Mouse (Mus musculus): ENCODE measurements around the gene Gm20388. TPM values are rescaled to one million over a fixed set of nuclear protein-coding genes. Genes with fewer than 3 reads are reported as not detected.

Gm20388 gene
- total and polyA plus RNA-seq, 3 experiments = 0.02 to 0.05 TPM; not detected in 1

DNA sequence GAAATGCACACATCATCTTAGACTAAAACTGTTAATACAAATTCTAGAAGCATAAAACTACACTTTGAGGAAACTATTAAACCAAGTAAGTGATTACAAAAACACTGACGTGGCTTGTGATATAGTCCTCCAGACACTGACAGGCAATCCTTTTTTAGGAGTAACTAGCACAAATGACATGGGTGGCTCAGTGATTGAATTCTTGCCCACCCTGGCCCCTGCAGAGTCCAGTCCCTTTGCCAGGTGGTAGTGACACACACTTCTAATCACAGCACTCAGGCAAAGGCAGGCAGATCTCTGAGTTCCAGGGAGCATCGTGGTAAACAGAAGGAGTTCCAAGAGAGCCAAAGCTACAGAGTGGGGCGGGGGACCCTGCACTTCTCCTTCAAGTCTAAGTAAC is 3094.7 kb downstream of the Gm20388 start:
- Histone ChIP-seq H3K4me1 (ENCODE audit: insufficient read depth, low read depth, low read length) (peaks cover 72% of the 10 kb centered on the region), H3K9me3 (replicated peaks) (no peaks in the 10 kb centered on the region), H3K4me3 (ENCODE audit: low read depth, low read length) (no peak overlapping the region), H3K27me3 (ENCODE audit: insufficient read depth, low read length) (no peaks in the 10 kb centered on the region), H3K36me3 (replicated peaks) (peaks cover 42% of the 10 kb centered on the region)
- TF ChIP-seq CTCF (IDR thresholded peaks at IDR 0.05; ENCODE audit: low read depth, low read length) (no peak), GATA1 (IDR thresholded peaks at IDR 0.05; ENCODE audit: borderline replicate concordance, low read length) (no peak), GATA2 (IDR thresholded peaks at IDR 0.05; ENCODE audit: borderline replicate concordance, low read depth, low read length) (no peak), POLR2AphosphoS5 (IDR thresholded peaks at IDR 0.05; ENCODE audit: insufficient replicate concordance, low read depth, low read length) (no peak), TAL1 (conservative IDR thresholded peaks at IDR 0.05; ENCODE audit: low read depth, low read length) (no peak)
- ATAC-seq (ENCODE audit: extremely low read depth, insufficient number of reproducible peaks, low FRiP score, poor library complexity, severe bottlenecking) (no peak), DNase-seq (ENCODE audit: low spot score) (no peak)

DNA sequence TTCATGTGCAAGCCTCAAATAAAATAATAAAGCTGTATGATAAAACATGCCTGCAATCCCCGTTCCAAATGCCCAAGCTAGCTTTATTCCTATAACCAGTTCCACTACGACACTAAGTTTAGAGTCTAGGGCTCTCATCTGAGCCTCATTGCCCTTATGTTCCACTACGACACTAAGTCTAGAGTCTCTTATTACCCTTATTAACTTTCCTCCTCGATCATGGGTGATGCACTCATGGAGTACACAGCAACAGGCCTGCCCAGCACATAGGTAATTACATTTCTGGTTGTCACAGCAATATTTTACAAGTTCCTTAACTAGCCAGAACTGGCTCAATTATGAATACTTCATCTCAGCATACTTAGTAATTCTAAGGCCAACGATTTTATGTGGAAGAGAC is 3095.2 kb downstream of the Gm20388 start:
- peaks cover 71% of the 10 kb centered on the region for H3K4me1 ChIP-seq (ENCODE audit: insufficient read depth, low read depth, low read length)
- H3K9me3 ChIP-seq (replicated peaks) = no peaks in the 10 kb centered on the region
- H3K4me3 ChIP-seq (ENCODE audit: low read depth, low read length) = no peak overlapping the region
- no peak for DNase-seq (ENCODE audit: low spot score)
- no peak for ATAC-seq (ENCODE audit: extremely low read depth, insufficient number of reproducible peaks, low FRiP score, poor library complexity, severe bottlenecking)
- H3K36me3 ChIP-seq (replicated peaks) = peaks cover 47% of the 10 kb centered on the region
- no peaks in the 10 kb centered on the region for H3K27me3 ChIP-seq (ENCODE audit: insufficient read depth, low read length)
- no peak for TF ChIP-seq POLR2AphosphoS5 (IDR thresholded peaks at IDR 0.05; ENCODE audit: insufficient replicate concordance, low read depth, low read length)
- no peak for TF ChIP-seq TAL1 (conservative IDR thresholded peaks at IDR 0.05; ENCODE audit: low read depth, low read length)
- no peak for TF ChIP-seq CTCF (IDR thresholded peaks at IDR 0.05; ENCODE audit: low read depth, low read length)
- TF ChIP-seq GATA1 (IDR thresholded peaks at IDR 0.05; ENCODE audit: borderline replicate concordance, low read length) = no peak
- TF ChIP-seq GATA2 (IDR thresholded peaks at IDR 0.05; ENCODE audit: borderline replicate concordance, low read depth, low read length) = no peak

DNA sequence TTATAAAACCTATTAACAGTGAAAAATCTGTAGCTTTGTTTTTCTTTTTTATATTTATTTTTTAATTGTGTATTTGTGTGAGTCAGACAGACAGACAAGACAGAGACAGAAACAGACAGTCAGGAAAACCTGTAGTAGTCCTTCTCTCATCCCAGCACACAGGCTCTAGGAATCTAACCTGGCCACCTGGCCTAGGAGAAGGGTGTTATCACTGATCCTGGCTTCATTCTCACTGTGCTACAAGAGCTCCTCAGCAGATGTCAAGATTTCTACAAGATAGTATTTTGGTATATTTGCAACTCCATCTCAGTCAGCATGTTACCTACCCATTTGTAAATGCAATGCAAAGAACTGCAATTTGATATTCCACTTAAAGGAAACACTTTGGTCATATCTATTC is 3100.7 kb downstream of the Gm20388 start:
- Histone ChIP-seq H3K4me1 (ENCODE audit: insufficient read depth, low read depth, low read length) (peaks cover 43% of the 10 kb centered on the region), H3K4me3 (ENCODE audit: low read depth, low read length) (no peak overlapping the region), H3K27me3 (ENCODE audit: insufficient read depth, low read length) (no peaks in the 10 kb centered on the region), H3K36me3 (replicated peaks) (peaks cover 73% of the 10 kb centered on the region), H3K9me3 (replicated peaks) (no peaks in the 10 kb centered on the region)
- TF ChIP-seq POLR2AphosphoS5 (IDR thresholded peaks at IDR 0.05; ENCODE audit: insufficient replicate concordance, low read depth, low read length) (no peak), GATA1 (IDR thresholded peaks at IDR 0.05; ENCODE audit: borderline replicate concordance, low read length) (no peak), GATA2 (IDR thresholded peaks at IDR 0.05; ENCODE audit: borderline replicate concordance, low read depth, low read length) (no peak), CTCF (IDR thresholded peaks at IDR 0.05; ENCODE audit: low read depth, low read length) (no peak), TAL1 (conservative IDR thresholded peaks at IDR 0.05; ENCODE audit: low read depth, low read length) (no peak)
- DNase-seq (ENCODE audit: low spot score) (no peak), ATAC-seq (ENCODE audit: extremely low read depth, insufficient number of reproducible peaks, low FRiP score, poor library complexity, severe bottlenecking) (no peak)

DNA sequence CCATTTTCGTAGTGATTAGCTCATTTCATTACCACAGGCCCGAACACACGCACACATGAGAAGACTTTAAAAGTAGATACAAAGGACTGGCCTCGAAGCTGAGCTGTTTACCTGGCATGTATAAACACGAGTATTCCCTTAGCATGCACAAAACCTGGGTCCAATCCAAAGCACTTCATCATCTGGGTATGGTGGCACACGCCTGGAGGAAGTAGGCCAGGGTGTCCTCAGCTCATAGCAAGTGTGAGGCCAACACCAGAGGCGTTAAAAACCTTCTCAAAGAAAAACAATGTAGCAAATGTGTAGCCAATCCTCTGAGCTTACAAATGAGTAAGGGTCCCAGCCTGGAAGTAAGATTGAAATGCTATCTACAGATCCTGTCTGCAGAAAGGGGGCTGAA is 3103.8 kb downstream of the Gm20388 start:
- Histone ChIP-seq H3K4me1 (ENCODE audit: insufficient read depth, low read depth, low read length) (peaks cover 41% of the 10 kb centered on the region), H3K27me3 (ENCODE audit: insufficient read depth, low read length) (no peaks in the 10 kb centered on the region), H3K9me3 (replicated peaks) (no peaks in the 10 kb centered on the region), H3K4me3 (ENCODE audit: low read depth, low read length) (no peak overlapping the region), H3K36me3 (replicated peaks) (peaks cover 82% of the 10 kb centered on the region)
- TF ChIP-seq GATA2 (IDR thresholded peaks at IDR 0.05; ENCODE audit: borderline replicate concordance, low read depth, low read length) (no peak), POLR2AphosphoS5 (IDR thresholded peaks at IDR 0.05; ENCODE audit: insufficient replicate concordance, low read depth, low read length) (no peak), GATA1 (IDR thresholded peaks at IDR 0.05; ENCODE audit: borderline replicate concordance, low read length) (no peak), TAL1 (conservative IDR thresholded peaks at IDR 0.05; ENCODE audit: low read depth, low read length) (no peak), CTCF (IDR thresholded peaks at IDR 0.05; ENCODE audit: low read depth, low read length) (no peak)
- no peak for DNase-seq (ENCODE audit: low spot score)
- no peak for ATAC-seq (ENCODE audit: extremely low read depth, insufficient number of reproducible peaks, low FRiP score, poor library complexity, severe bottlenecking)

DNA sequence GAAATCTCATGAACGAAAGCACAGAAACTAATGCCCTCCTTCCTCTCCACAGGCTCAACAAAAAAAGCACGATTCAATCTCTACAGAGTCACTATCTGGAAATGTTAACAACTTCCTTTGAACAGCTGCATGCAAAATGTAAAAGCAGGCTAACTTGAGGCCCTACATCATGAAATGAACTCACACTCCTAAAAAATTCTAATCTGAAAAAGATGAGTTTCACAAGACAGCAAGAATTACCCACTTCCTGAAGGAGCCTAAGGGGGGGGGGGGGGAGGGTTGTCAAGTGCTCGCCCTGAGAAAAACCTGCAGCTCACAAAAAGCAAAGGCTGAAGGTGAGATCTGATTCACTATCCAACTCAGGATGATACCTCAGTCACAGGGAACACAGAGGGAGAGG is 3104.4 kb downstream of the Gm20388 start:
- H3K27me3 ChIP-seq (ENCODE audit: insufficient read depth, low read length) = no peaks in the 10 kb centered on the region
- ATAC-seq (ENCODE audit: extremely low read depth, insufficient number of reproducible peaks, low FRiP score, poor library complexity, severe bottlenecking) = no peak
- H3K9me3 ChIP-seq (replicated peaks) = no peaks in the 10 kb centered on the region
- TF ChIP-seq CTCF (IDR thresholded peaks at IDR 0.05; ENCODE audit: low read depth, low read length) (no peak), GATA1 (IDR thresholded peaks at IDR 0.05; ENCODE audit: borderline replicate concordance, low read length) (no peak), TAL1 (conservative IDR thresholded peaks at IDR 0.05; ENCODE audit: low read depth, low read length) (no peak), GATA2 (IDR thresholded peaks at IDR 0.05; ENCODE audit: borderline replicate concordance, low read depth, low read length) (no peak), POLR2AphosphoS5 (IDR thresholded peaks at IDR 0.05; ENCODE audit: insufficient replicate concordance, low read depth, low read length) (no peak)
- H3K36me3 ChIP-seq (replicated peaks) = peaks cover 78% of the 10 kb centered on the region
- peaks cover 40% of the 10 kb centered on the region for H3K4me1 ChIP-seq (ENCODE audit: insufficient read depth, low read depth, low read length)
- no peak overlapping the region for H3K4me3 ChIP-seq (ENCODE audit: low read depth, low read length)
- no peak for DNase-seq (ENCODE audit: low spot score)

DNA sequence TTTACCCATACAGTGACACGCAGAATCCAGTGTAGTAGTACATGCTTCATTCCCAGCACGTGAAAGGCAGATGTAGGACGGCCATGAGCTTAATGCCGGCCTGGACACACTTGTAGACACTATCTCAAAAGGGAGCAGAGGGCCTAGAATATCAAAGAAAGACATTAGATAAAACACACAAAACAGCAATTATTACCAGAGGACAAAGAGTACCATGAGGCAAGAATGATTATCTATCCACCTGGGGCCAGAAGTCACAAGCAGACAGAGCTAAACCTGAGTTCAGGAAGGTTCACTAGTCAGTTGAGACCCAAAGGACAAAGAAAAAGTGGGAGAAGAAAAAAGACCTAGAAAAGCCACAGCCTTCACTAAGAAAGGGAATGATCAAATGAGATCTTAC is 3106.5 kb downstream of the Gm20388 start:
- Histone ChIP-seq H3K4me1 (ENCODE audit: insufficient read depth, low read depth, low read length) (peaks cover 45% of the 10 kb centered on the region), H3K9me3 (replicated peaks) (no peaks in the 10 kb centered on the region), H3K4me3 (ENCODE audit: low read depth, low read length) (no peak overlapping the region), H3K27me3 (ENCODE audit: insufficient read depth, low read length) (no peaks in the 10 kb centered on the region), H3K36me3 (replicated peaks) (peaks cover 77% of the 10 kb centered on the region)
- no peak for TF ChIP-seq POLR2AphosphoS5 (IDR thresholded peaks at IDR 0.05; ENCODE audit: insufficient replicate concordance, low read depth, low read length)
- ATAC-seq (ENCODE audit: extremely low read depth, insufficient number of reproducible peaks, low FRiP score, poor library complexity, severe bottlenecking) = no peak
- DNase-seq (ENCODE audit: low spot score) = no peak

Measured in G1E (cell line).